Mouse (Mus musculus) kidney, postnatal 4 days (tissue): ENCODE results near the gene Odam.

Source experiments
- DNase-seq, 2 experiments: peaks; one replicate each; pipeline ENCODE4 v3.0.0; 2021; ENCODE audit warnings: mixed read lengths in 2 of 2

The Odam gene

GRCm38 (mm10) chr5:87884729-87885128, at the start of gene Odam:
TSS of gene Odam (plus strand) at chr5:87885029.
- DNase-seq = no peak

GRCm38 (mm10) chr5:87855136-87855716, 29.6 kb upstream of the Odam start:
- DNase-seq = no peak

- DNase-seq = no peak
Observed at GRCm38 (mm10) chr5:87870084-87870483, 14.7 kb upstream of the Odam start.

- peak; percentile 15 to 23 for DNase-seq
Observed at GRCm38 (mm10) chr5:87871423-87871822, 13.4 kb upstream of the Odam start.

GRCm38 (mm10) chr5:87925372-87925771, 40.5 kb downstream of the Odam start, which contains the start of gene Csn3:
TSS of gene Csn3 (plus strand) at chr5:87925579.
- DNase-seq = peak in 1 of 2 experiments; percentile 1

GRCm38 (mm10) chr5:87931603-87932002, 46.8 kb downstream of the Odam start:
- no peak for DNase-seq

GRCm38 (mm10) chr5:87940752-87941151, 55.9 kb downstream of the Odam start:
- DNase-seq = no peak

GRCm38 (mm10) chr5:87942515-87942914, 57.7 kb downstream of the Odam start:
- no peak for DNase-seq
